Mouse (Mus musculus) bone marrow, adult 2 months (tissue): ENCODE results near the gene Lrrc19.
"Not testable (repeated sequence)": the region's sequence is repeated elsewhere in the genome, so short reads cannot be mapped to it uniquely, and the experiment has no call there.

Experiments
- CTCF ChIP-seq: fragments of 200-500 bp; IDR thresholded peaks from 2 replicates; pipeline ENCODE4 v1.5.1; 2011; ENCODE audit warnings: low read length, control low read depth; ENCODE audit not compliant: control insufficient read depth, insufficient read depth
- POLR2A ChIP-seq: fragments of 200-500 bp; IDR thresholded peaks from 2 replicates; pipeline ENCODE4 v1.6.1; 2011; ENCODE audit warnings: low read depth, mild to moderate bottlenecking, control low read depth, low read length, borderline replicate concordance; ENCODE audit not compliant: control insufficient read depth

DNA sequence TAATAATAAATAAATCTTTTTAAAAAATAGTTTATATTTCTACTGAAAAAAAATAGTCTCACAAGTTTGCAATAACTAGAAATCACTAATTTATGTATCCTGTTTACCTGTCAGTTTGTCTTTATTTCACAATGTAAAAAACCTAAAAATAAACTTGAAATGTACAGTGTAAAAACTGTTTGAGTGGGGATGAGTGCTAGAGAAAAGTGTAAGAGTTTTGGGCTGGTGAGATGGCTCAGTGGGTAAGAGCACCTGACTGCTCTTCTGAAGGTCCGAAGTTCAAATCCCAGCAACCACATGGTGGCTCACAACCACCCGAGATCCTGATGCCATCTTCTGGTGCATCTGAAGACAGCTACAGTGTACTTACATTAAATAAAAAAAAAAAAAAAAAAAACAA lies 39.9 kb upstream of the Lrrc19 start:
- TF ChIP-seq CTCF, POLR2A: not testable (repeated sequence)
